Mouse (Mus musculus): ENCODE data around the gene Slc39a1. TPM values are rescaled to one million over a fixed set of nuclear protein-coding genes. Genes with fewer than 3 reads are reported as not detected.

Slc39a1 gene
- 40.5 and 43.3 TPM in 2 replicates for polyA plus RNA-seq (2012; rRNA removed)

DNA sequence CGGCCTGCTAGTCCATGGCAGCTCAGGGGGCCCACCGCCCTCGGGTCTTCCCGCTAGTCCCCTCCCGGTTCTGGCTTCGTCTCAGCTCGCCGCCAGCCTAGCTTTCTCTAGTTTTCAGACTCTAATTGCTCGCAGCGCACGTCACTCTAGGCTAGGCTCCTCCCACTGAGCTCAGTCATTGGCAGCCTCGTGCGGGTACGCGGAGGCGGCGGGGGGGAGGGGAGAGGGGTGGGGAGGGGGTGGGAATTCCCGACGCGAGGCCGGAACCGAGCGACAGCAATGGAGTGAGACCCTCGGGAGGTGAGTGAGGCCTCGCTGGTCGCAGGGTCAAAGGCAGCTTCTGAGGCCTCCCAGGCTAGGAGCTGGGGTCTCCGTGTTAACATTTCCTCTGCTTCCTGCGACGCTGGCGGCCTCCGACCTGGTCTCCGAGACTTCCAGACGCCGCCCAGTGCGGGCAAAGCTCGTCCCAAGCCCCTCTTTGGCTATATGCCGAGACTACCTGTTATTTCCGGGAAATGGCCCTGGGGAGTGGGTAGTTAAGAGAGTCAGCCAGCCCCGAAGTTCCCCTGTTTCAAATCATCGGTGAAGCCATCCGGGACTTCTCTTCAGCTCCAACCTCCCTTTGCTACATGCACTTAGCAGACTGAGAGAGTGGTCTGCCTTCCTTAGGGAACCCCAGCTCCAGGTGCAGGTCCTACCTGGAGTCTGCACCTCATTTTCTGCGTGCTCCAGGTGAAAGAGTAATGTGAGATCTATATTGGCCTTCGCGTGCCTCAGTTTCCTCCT is at the start of gene Slc39a1:
TSS of gene Slc39a1 (plus strand) at position 213 of the 786 bp plus-strand sequence.
- peak within 1 kb of the TSS; percentile 95 for H3K4me3 ChIP-seq (ENCODE audit: extremely low read depth, insufficient read depth, insufficient read length)
- peaks cover 7% of the 10 kb centered on the region for H3K36me3 ChIP-seq (ENCODE audit: control insufficient read depth, insufficient read depth, low read length)
- H3K4me1 ChIP-seq (ENCODE audit: control insufficient read depth, insufficient read depth, insufficient read length): peaks cover 7% of the 10 kb centered on the region
- H3K27ac ChIP-seq (ENCODE audit: insufficient read depth, low read length): peak within 1 kb of the TSS; percentile 97
- under 1% methylated on average over 44 of the region's 44 CpGs for WGBS
- TF ChIP-seq POLR2A (IDR thresholded peaks at IDR 0.05; ENCODE audit: low read depth, low read length): peak; percentile 66
- TF ChIP-seq CTCF (IDR thresholded peaks at IDR 0.05; ENCODE audit: extremely low read depth, insufficient read depth, insufficient read length, insufficient replicate concordance): no peak
- no peaks in the 10 kb centered on the region for H3K27me3 ChIP-seq (ENCODE audit: control insufficient read depth, insufficient read depth, low read length)
- peak; percentile 76 to 91 for DNase-seq (ENCODE audit: low read depth in 1 of 2, low spot score in 2 of 2)

DNA sequence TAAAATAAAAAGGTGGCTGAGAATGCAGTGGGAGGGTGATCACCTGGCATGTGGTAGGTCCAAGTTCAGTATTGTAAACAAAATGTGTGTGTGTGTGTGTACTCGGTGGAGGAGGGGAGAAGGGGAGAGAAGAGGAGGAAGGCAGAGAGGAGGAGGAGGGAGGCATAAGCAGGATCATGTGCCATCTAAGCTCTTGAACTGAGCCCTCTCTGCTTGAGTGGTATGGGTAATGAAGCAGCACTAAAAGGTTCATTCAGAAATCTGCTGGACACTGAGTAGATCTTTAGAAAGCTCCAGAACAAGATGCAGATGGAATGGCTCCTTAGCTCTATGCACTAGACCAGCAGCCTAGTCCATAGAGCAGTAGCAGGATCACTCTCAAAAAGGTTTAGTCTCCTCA is 45.1 kb upstream of the Slc39a1 start:
- no peak for DNase-seq (ENCODE audit: low read depth in 1 of 2, low spot score in 2 of 2)
- 96% methylated on average over 1 of the region's 1 CpGs for WGBS
- TF ChIP-seq CTCF (IDR thresholded peaks at IDR 0.05; ENCODE audit: extremely low read depth, insufficient read depth, insufficient read length, insufficient replicate concordance) (no peak), POLR2A (IDR thresholded peaks at IDR 0.05; ENCODE audit: low read depth, low read length) (no peak)
- Histone ChIP-seq H3K27me3 (ENCODE audit: control insufficient read depth, insufficient read depth, low read length) (no peaks in the 10 kb centered on the region), H3K4me3 (ENCODE audit: extremely low read depth, insufficient read depth, insufficient read length) (no peak overlapping the region), H3K36me3 (ENCODE audit: control insufficient read depth, insufficient read depth, low read length) (peaks cover 1% of the 10 kb centered on the region; the same call in 1 of the 2 replicates), H3K4me1 (ENCODE audit: control insufficient read depth, insufficient read depth, insufficient read length) (no peaks in the 10 kb centered on the region), H3K27ac (ENCODE audit: insufficient read depth, low read length) (no peak overlapping the region)

DNA sequence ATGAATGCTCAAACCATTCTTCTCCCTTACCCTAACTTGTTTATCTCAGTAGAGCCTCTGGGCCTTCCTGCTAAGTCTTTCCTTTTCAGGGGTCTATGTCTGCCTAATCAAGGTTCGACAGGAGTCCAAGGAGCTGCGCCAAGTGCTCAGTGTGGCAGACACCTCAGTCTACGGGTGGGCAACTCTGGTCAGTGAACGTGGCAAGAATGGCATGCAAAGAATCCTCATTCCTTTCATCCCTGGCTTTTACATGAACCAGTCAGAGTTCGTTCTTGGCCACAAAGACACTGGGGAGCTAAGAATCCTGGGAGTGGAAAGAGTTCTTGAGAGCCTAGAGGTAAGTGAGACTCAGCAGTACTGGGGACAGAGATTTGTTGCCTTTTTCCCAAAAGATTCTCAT is 44.4 kb upstream of the Slc39a1 start:
- Histone ChIP-seq H3K27me3 (ENCODE audit: control insufficient read depth, insufficient read depth, low read length) (no peaks in the 10 kb centered on the region), H3K4me3 (ENCODE audit: extremely low read depth, insufficient read depth, insufficient read length) (no peak overlapping the region), H3K27ac (ENCODE audit: insufficient read depth, low read length) (no peak overlapping the region), H3K4me1 (ENCODE audit: control insufficient read depth, insufficient read depth, insufficient read length) (no peaks in the 10 kb centered on the region), H3K36me3 (ENCODE audit: control insufficient read depth, insufficient read depth, low read length) (peaks cover 9% of the 10 kb centered on the region)
- 82% methylated on average over 5 of the region's 5 CpGs for WGBS
- no peak for TF ChIP-seq POLR2A (IDR thresholded peaks at IDR 0.05; ENCODE audit: low read depth, low read length)
- no peak for TF ChIP-seq CTCF (IDR thresholded peaks at IDR 0.05; ENCODE audit: extremely low read depth, insufficient read depth, insufficient read length, insufficient replicate concordance)
- DNase-seq (ENCODE audit: low read depth in 1 of 2, low spot score in 2 of 2): no peak

DNA sequence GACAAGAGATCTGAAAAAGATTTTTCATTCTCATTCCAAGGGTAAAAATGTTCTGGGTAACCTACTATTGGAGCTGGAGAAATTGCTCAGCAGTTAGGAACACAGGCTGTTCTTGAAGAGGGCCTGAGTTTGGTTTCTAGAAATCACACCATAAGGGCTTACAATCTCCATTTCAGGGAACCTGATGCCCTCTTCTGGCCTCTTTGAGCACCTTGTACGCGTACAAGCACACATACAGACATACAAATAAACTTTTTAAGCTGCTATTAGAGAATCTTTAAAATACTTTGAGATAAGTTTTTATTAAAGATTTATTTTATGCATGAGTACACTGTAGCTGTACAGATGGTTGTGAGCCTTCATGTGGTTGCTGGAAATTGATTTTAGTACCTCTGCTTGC is 43.4 kb upstream of the Slc39a1 start:
- Histone ChIP-seq H3K27me3 (ENCODE audit: control insufficient read depth, insufficient read depth, low read length) (no peaks in the 10 kb centered on the region), H3K36me3 (ENCODE audit: control insufficient read depth, insufficient read depth, low read length) (peaks cover 14% of the 10 kb centered on the region), H3K4me3 (ENCODE audit: extremely low read depth, insufficient read depth, insufficient read length) (no peak overlapping the region), H3K27ac (ENCODE audit: insufficient read depth, low read length) (no peak overlapping the region), H3K4me1 (ENCODE audit: control insufficient read depth, insufficient read depth, insufficient read length) (no peaks in the 10 kb centered on the region)
- DNase-seq (ENCODE audit: low read depth in 1 of 2, low spot score in 2 of 2): no peak
- WGBS: 95% methylated on average over 2 of the region's 2 CpGs
- TF ChIP-seq POLR2A (IDR thresholded peaks at IDR 0.05; ENCODE audit: low read depth, low read length) (no peak), CTCF (IDR thresholded peaks at IDR 0.05; ENCODE audit: extremely low read depth, insufficient read depth, insufficient read length, insufficient replicate concordance) (no peak)

DNA sequence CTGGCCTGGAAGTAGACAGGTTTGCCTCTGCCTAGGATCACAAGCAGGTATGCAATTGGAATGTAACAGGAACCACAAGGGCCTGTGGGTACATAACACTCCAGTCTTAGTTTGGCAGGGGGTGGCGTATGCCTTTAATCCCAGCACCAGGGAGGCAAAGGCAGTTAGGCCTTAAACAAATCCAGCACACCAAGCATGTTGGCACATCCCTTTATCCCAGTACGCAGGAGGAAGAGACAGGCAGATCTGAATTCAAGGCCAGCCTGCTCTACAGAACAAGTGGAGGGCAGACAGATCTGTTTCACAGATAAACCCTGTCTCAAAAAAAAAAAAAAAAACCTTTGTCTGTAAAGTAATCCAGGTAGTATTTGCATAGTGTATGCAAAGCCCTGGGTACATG is 39.3 kb upstream of the Slc39a1 start:
- TF ChIP-seq POLR2A (IDR thresholded peaks at IDR 0.05; ENCODE audit: low read depth, low read length): no peak
- Histone ChIP-seq H3K27ac (ENCODE audit: insufficient read depth, low read length) (no peak overlapping the region), H3K4me1 (ENCODE audit: control insufficient read depth, insufficient read depth, insufficient read length) (peaks cover 12% of the 10 kb centered on the region; the same call in 1 of the 2 replicates), H3K36me3 (ENCODE audit: control insufficient read depth, insufficient read depth, low read length) (peaks cover 29% of the 10 kb centered on the region), H3K27me3 (ENCODE audit: control insufficient read depth, insufficient read depth, low read length) (no peaks in the 10 kb centered on the region), H3K4me3 (ENCODE audit: extremely low read depth, insufficient read depth, insufficient read length) (no peak overlapping the region)
- 94% methylated on average over 2 of the region's 2 CpGs for WGBS
- DNase-seq (ENCODE audit: low read depth in 1 of 2, low spot score in 2 of 2): no peak

DNA sequence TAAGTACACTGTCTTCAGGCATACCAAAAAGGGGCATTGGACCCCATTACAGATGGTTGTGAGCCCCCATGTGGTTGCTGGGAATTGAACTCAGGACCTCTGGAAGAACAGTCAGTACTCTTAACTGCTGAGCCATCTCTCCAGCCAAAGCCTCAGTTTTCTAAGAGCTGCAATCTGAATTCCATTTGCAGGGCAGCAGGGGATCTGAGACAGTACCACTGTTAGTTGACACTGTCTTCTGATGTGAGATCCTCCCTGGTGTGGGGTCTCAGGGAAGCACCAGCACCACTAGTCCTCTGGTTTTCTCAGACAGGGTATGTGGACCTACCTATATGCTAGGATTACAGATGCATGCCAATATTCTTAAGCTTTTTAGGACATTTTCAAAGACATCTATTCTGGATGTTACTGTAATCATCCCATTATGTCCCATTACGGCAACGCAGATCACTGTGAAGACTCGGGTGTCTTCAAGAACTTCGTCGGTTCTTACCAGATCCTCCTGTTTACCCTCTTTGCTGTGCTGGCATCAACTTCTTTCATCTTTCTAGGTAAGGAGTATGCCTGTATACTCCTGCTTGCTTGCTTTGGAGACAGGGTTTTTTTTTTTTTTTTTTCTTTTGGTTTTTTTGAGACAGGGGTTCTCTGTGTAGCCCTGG is 37.9 kb upstream of the Slc39a1 start:
- DNase-seq (ENCODE audit: low read depth in 1 of 2, low spot score in 2 of 2): no peak
- Histone ChIP-seq H3K27me3 (ENCODE audit: control insufficient read depth, insufficient read depth, low read length) (no peaks in the 10 kb centered on the region), H3K36me3 (ENCODE audit: control insufficient read depth, insufficient read depth, low read length) (peaks cover 29% of the 10 kb centered on the region), H3K4me3 (ENCODE audit: extremely low read depth, insufficient read depth, insufficient read length) (no peak overlapping the region), H3K4me1 (ENCODE audit: control insufficient read depth, insufficient read depth, insufficient read length) (peaks cover 12% of the 10 kb centered on the region; the same call in 1 of the 2 replicates), H3K27ac (ENCODE audit: insufficient read depth, low read length) (no peak overlapping the region)
- no peak for TF ChIP-seq POLR2A (IDR thresholded peaks at IDR 0.05; ENCODE audit: low read depth, low read length)
- TF ChIP-seq CTCF (IDR thresholded peaks at IDR 0.05; ENCODE audit: extremely low read depth, insufficient read depth, insufficient read length, insufficient replicate concordance): no peak
- WGBS: 92% methylated on average over 5 of the region's 5 CpGs

All from spleen, adult 2 months (tissue).